ENCODE assay signal across 8 mouse cellular contexts in the genomic region with DNA sequence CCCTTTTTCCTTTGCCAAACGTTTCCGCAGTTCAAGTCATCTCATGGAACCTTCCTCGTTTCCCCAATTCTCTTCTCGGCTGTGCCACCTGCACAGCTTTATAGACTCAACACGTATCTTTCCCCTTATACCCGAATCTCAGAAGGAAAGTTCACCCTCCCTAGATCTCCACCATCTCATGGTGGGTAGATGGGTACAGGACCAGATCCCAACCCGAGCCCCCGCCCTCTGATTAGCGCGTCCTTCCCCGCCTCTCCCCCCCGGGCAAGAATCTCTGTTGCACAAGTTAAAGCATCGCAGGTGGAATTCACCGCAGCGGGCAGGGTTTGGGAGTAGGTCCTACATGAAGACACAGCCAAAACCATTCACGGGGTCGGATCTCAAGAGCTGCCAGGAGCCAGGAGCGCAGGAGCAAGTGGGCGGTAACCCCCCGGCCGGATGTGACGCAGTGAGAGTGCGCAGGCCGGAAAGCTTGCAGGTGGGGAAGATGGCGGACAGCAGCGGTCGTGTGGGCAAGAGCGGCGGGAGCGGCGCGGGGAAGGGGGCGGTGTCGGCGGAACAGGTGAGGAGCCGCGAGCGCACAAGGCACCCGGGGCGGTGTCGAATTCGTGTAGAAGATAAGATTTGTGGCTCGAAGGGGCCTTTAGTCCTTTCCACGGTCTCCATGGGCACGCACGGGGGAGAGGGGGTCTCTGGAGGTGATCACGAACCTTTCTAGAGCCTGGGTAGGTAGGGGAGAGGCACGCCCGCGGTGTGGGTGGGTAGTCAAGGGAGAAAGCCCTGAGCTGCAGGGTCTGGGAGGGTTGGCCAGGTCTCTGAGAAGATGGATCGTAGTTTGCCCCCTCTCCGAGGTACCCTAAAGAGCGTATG. TPM values are rescaled to one million over a fixed set of nuclear protein-coding genes. Genes with fewer than 3 reads are reported as not detected.
A peak's percentile ranks its signal among the peaks of the same experiment; 100 is the strongest.
DNase-seq lines count a peak whose midpoint lies in the region; ATAC-seq and TF ChIP-seq lines count a peak whose summit lies in the region.

Nit1 (minus strand) TSS at position 422 of the 870 bp plus-strand sequence.
Pfdn2 (plus strand) TSS at position 446 of the 870 bp plus-strand sequence.

- H3K27me3 ChIP-seq in ES-Bruce4 (ENCODE audit: control insufficient read depth, insufficient read depth, low read length, poor library complexity, severe bottlenecking), result no peaks in the 10 kb centered on the region
- H3K27me3 ChIP-seq in forebrain, embryonic 12.5 days, result no peaks in the 10 kb centered on the region
- H3K27me3 ChIP-seq in heart, embryonic 16.5 days (ENCODE audit: control insufficient read depth, insufficient read depth, low read length), result no peaks in the 10 kb centered on the region
- H3K27me3 ChIP-seq in liver, embryonic 15.5 days, result no peaks in the 10 kb centered on the region
- no peaks in the 10 kb centered on the region for H3K27me3 ChIP-seq in neural tube, embryonic 11.5 days (ENCODE audit: control insufficient read depth, insufficient read depth, low read length)
- H3K27me3 ChIP-seq in stomach, embryonic 16.5 days (ENCODE audit: control insufficient read depth, insufficient read depth, low read length), result no peaks in the 10 kb centered on the region

- no peak for TF ChIP-seq CTCF in ES-Bruce4 (IDR thresholded peaks at IDR 0.05; ENCODE audit: low read depth, low read length)

- 2% methylated on average over 53 of the region's 53 CpGs for WGBS in forebrain, embryonic 12.5 days
- WGBS in heart, embryonic 16.5 days, result under 1% methylated on average over 52 of the region's 53 CpGs
- 1% methylated on average over 53 of the region's 53 CpGs for WGBS in liver, embryonic 15.5 days (ENCODE audit: insufficient replicate concordance)
- WGBS in neural tube, embryonic 11.5 days, result 2% methylated on average over 52 of the region's 53 CpGs
- WGBS in stomach, embryonic 16.5 days, result 1% methylated on average over 52 of the region's 53 CpGs

- peak within 1 kb of the TSS; percentile 82 for H3K9ac ChIP-seq in ES-Bruce4 (ENCODE audit: low read depth, poor library complexity, severe bottlenecking)
- peak within 1 kb of the TSS; percentile 82 for H3K9ac ChIP-seq in forebrain, embryonic 12.5 days
- peak within 1 kb of the TSS; percentile 80 for H3K9ac ChIP-seq in heart, embryonic 16.5 days (ENCODE audit: low read length)
- H3K9ac ChIP-seq in liver, embryonic 15.5 days, result peak within 1 kb of the TSS; percentile 79
- peak within 1 kb of the TSS; percentile 76 for H3K9ac ChIP-seq in neural tube, embryonic 11.5 days (ENCODE audit: low read length)
- H3K9ac ChIP-seq in stomach, embryonic 16.5 days (ENCODE audit: low read length), result peak within 1 kb of the TSS; percentile 92

- ATAC-seq in forebrain, embryonic 12.5 days (ENCODE audit: low FRiP score), result peak; percentile 94
- ATAC-seq in heart, embryonic 16.5 days (replicated peaks; ENCODE audit: extremely low read depth, insufficient read depth, low FRiP score), result peak; percentile 90
- peak; percentile 87 for ATAC-seq in liver, embryonic 15.5 days (ENCODE audit: insufficient read depth)
- peak; percentile 89 for ATAC-seq in neural tube, embryonic 11.5 days (ENCODE audit: insufficient read depth, low FRiP score, low TSS enrichment)
- peak; percentile 90 for ATAC-seq in stomach, embryonic 16.5 days (ENCODE audit: insufficient read depth, low FRiP score)

- peak; percentile 92 for TF ChIP-seq POLR2A in ES-Bruce4 (IDR thresholded peaks at IDR 0.05; ENCODE audit: insufficient read depth, low read length)

- TF ChIP-seq EP300 in ES-Bruce4 (IDR thresholded peaks at IDR 0.05; ENCODE audit: insufficient read depth, low read depth, low read length), result no peak

- H3K9me3 ChIP-seq in ES-Bruce4 (replicated peaks; ENCODE audit: control insufficient read depth, insufficient read depth, low read length, poor library complexity, severe bottlenecking), result no peaks in the 10 kb centered on the region
- no peaks in the 10 kb centered on the region for H3K9me3 ChIP-seq in forebrain, embryonic 12.5 days
- 0 out of 2 replicates have a peak, but pooled peaks cover 4% of the 10 kb centered on the region for H3K9me3 ChIP-seq in heart, embryonic 16.5 days (replicated peaks; ENCODE audit: control insufficient read depth, low read length)
- no peaks in the 10 kb centered on the region for H3K9me3 ChIP-seq in liver, embryonic 15.5 days (replicated peaks)
- H3K9me3 ChIP-seq in neural tube, embryonic 11.5 days (ENCODE audit: control insufficient read depth, low read length), result no peaks in the 10 kb centered on the region
- H3K9me3 ChIP-seq in stomach, embryonic 16.5 days (replicated peaks; ENCODE audit: control insufficient read depth, low read length), result peaks cover 6% of the 10 kb centered on the region; the same call in 1 of the 2 replicates

- no peaks in the 10 kb centered on the region for H3K4me1 ChIP-seq in ES-Bruce4 (ENCODE audit: control insufficient read depth, insufficient read depth, low read length)
- H3K4me1 ChIP-seq in forebrain, embryonic 12.5 days, result peaks cover 29% of the 10 kb centered on the region
- peaks cover 12% of the 10 kb centered on the region for H3K4me1 ChIP-seq in heart, embryonic 16.5 days (ENCODE audit: control insufficient read depth, insufficient read depth, low read length)
- peaks cover 29% of the 10 kb centered on the region for H3K4me1 ChIP-seq in liver, embryonic 15.5 days (replicated peaks)
- H3K4me1 ChIP-seq in neural tube, embryonic 11.5 days (ENCODE audit: control insufficient read depth, insufficient read depth, low read length), result peaks cover 6% of the 10 kb centered on the region; the same call in 1 of the 2 replicates
- peaks cover 18% of the 10 kb centered on the region for H3K4me1 ChIP-seq in stomach, embryonic 16.5 days (ENCODE audit: control insufficient read depth, insufficient read depth, low read length)

- H3K27ac ChIP-seq in ES-Bruce4 (ENCODE audit: insufficient read depth, low read length), result peak within 1 kb of the TSS; percentile 2; the same call in 1 of the 2 replicates
- H3K27ac ChIP-seq in forebrain, embryonic 12.5 days, result peak within 1 kb of the TSS; percentile 73
- peak within 1 kb of the TSS; percentile 69 for H3K27ac ChIP-seq in heart, embryonic 16.5 days (ENCODE audit: low read length)
- peak within 1 kb of the TSS; percentile 77 for H3K27ac ChIP-seq in liver, embryonic 15.5 days (replicated peaks)
- no peak within 1 kb of the TSS for H3K27ac ChIP-seq in neural tube, embryonic 11.5 days (ENCODE audit: low read depth, low read length)
- peak within 1 kb of the TSS; percentile 68 for H3K27ac ChIP-seq in stomach, embryonic 16.5 days (ENCODE audit: low read length)

- H3K4me3 ChIP-seq in ES-Bruce4 (ENCODE audit: low read depth, low read length), result peak within 1 kb of the TSS; percentile 97
- H3K4me3 ChIP-seq in forebrain, embryonic 12.5 days (replicated peaks), result peak within 1 kb of the TSS; percentile 91
- H3K4me3 ChIP-seq in heart, embryonic 16.5 days (ENCODE audit: low read length), result peak within 1 kb of the TSS; percentile 77
- peak within 1 kb of the TSS; percentile 90 for H3K4me3 ChIP-seq in liver, embryonic 15.5 days (replicated peaks)
- H3K4me3 ChIP-seq in neural tube, embryonic 11.5 days (ENCODE audit: low read depth, low read length), result peak within 1 kb of the TSS; percentile 73
- peak within 1 kb of the TSS; percentile 90 for H3K4me3 ChIP-seq in stomach, embryonic 16.5 days (replicated peaks; ENCODE audit: low read length)

- H3K4me2 ChIP-seq in forebrain, embryonic 12.5 days, result peak within 1 kb of the TSS; percentile 79
- H3K4me2 ChIP-seq in heart, embryonic 16.5 days (ENCODE audit: low read depth, low read length), result peak within 1 kb of the TSS; percentile 65
- peak within 1 kb of the TSS; percentile 84 for H3K4me2 ChIP-seq in liver, embryonic 15.5 days
- peak within 1 kb of the TSS; percentile 79 for H3K4me2 ChIP-seq in neural tube, embryonic 11.5 days (ENCODE audit: low read depth)
- peak within 1 kb of the TSS; percentile 85 for H3K4me2 ChIP-seq in stomach, embryonic 16.5 days (ENCODE audit: low read depth, low read length)

- peak; percentile 82 for DNase-seq in c-Kit-positive CD71-positive TER-119-positive erythroid progenitor cells, embryonic 14.5 days (ENCODE audit: low spot score)
- DNase-seq in kidney, postnatal 36 days, result peak; percentile 95 to 96
- peak; percentile 95 for DNase-seq in neural tube, embryonic 11.5 days (ENCODE audit: low spot score)

- peaks cover 17% of the 10 kb centered on the region for H3K36me3 ChIP-seq in ES-Bruce4 (ENCODE audit: control insufficient read depth, insufficient read depth, low read length, poor library complexity, severe bottlenecking)
- H3K36me3 ChIP-seq in forebrain, embryonic 12.5 days (replicated peaks), result peaks cover 33% of the 10 kb centered on the region
- peaks cover 20% of the 10 kb centered on the region for H3K36me3 ChIP-seq in heart, embryonic 16.5 days (ENCODE audit: control insufficient read depth, insufficient read depth)
- H3K36me3 ChIP-seq in liver, embryonic 15.5 days (replicated peaks), result peaks cover 32% of the 10 kb centered on the region
- peaks cover 3% of the 10 kb centered on the region; the same call in 1 of the 2 replicates for H3K36me3 ChIP-seq in neural tube, embryonic 11.5 days (ENCODE audit: control insufficient read depth, insufficient read depth, low read length)
- peaks cover 4% of the 10 kb centered on the region for H3K36me3 ChIP-seq in stomach, embryonic 16.5 days (ENCODE audit: control insufficient read depth, insufficient read depth, low read length)

RNA-seq across cellular contexts. Expression of gene Nit1, which starts in this region (rescaled TPM):
- polyA plus RNA-seq in ES-Bruce4 (2011; ENCODE audit: insufficient read depth, insufficient read length, low read depth, missing spikeins), result 42.9 and 52.0 TPM in 2 replicates
- 46.4 and 48.7 TPM in 2 replicates for polyA plus RNA-seq in forebrain, embryonic 12.5 days (2016; fragmentation: Nextera tagmentation; extraction: Ambion mirVana)
- 34.4 and 38.5 TPM in 2 replicates for polyA plus RNA-seq in heart, embryonic 16.5 days (2015; fragmentation: Nextera tagmentation; extraction: Ambion mirVana)
- polyA plus RNA-seq in liver, embryonic 15.5 days (2015; fragmentation: Nextera tagmentation; extraction: Ambion mirVana), result 33.1 and 39.1 TPM in 2 replicates
- 30.7 and 34.0 TPM in 2 replicates for polyA plus RNA-seq in neural tube, embryonic 11.5 days (2014; fragmentation: Nextera tagmentation; extraction: Ambion mirVana)
- polyA plus RNA-seq in stomach, embryonic 16.5 days (2015; fragmentation: Nextera tagmentation; extraction: Ambion mirVana), result 49.6 and 51.3 TPM in 2 replicates

RNA-seq across cellular contexts. Expression of gene Pfdn2, which starts in this region (rescaled TPM):
- polyA plus RNA-seq in ES-Bruce4 (2011; ENCODE audit: insufficient read depth, insufficient read length, low read depth, missing spikeins), result 177 and 182 TPM in 2 replicates
- polyA plus RNA-seq in forebrain, embryonic 12.5 days (2016; fragmentation: Nextera tagmentation; extraction: Ambion mirVana), result 167 and 178 TPM in 2 replicates
- polyA plus RNA-seq in heart, embryonic 16.5 days (2015; fragmentation: Nextera tagmentation; extraction: Ambion mirVana), result 76.4 and 84.5 TPM in 2 replicates
- polyA plus RNA-seq in liver, embryonic 15.5 days (2015; fragmentation: Nextera tagmentation; extraction: Ambion mirVana), result 32.8 and 37.5 TPM in 2 replicates
- 61.2 and 68.0 TPM in 2 replicates for polyA plus RNA-seq in neural tube, embryonic 11.5 days (2014; fragmentation: Nextera tagmentation; extraction: Ambion mirVana)
- 81.2 and 109 TPM in 2 replicates for polyA plus RNA-seq in stomach, embryonic 16.5 days (2015; fragmentation: Nextera tagmentation; extraction: Ambion mirVana)
